19 mouse cellular contexts compared by ENCODE assay signal in genomic region chr8:119386988-119387387, GRCm38 (mm10). TPM values are rescaled to one million over a fixed set of nuclear protein-coding genes. Genes with fewer than 3 reads are reported as not detected.
DNase-seq lines count a peak whose midpoint lies in the region; TF ChIP-seq lines count a peak whose summit lies in the region.
"Had no signal": no experiment of that assay in that cellular context is flagged by ENCODE, and none has a peak within 500 bp of the region (broad histone marks: within the 10 kb centered on the region; RNA-seq: fewer than 3 reads in every experiment).

No protein-coding gene starts in this region.

- TF ChIP-seq CTCF in MEL (IDR thresholded peaks at IDR 0.05 in 2 of 3, conservative IDR thresholded peaks at IDR 0.05 in 1 of 3; ENCODE audit: control insufficient read depth in 1 of 3, insufficient read depth in 1 of 3, low read depth in 2 of 3, low read length in 3 of 3, poor library complexity in 1 of 3, severe bottlenecking in 1 of 3) = no peak

- TF ChIP-seq RAD21 in MEL (IDR thresholded peaks at IDR 0.05; ENCODE audit: low read depth, low read length) = no peak

- peak; percentile 56 for DNase-seq in MEL (ENCODE audit: low read depth, low spot score)
- no peak for DNase-seq in lung, postnatal 14 days
- DNase-seq: adrenal gland, adult 2 months; adrenal gland, adult 8-10 months; adrenal gland, postnatal 10 days; adrenal gland, postnatal 14 days; adrenal gland, postnatal 25 days; adrenal gland, postnatal 36 days; B cell, adult 2 months; cerebellum, adult 11 months; cerebellum, adult 11-12 months; cerebellum, adult 18-20 months; cerebellum, adult 2 months; cerebellum, adult 8-10 months had no signal

- H3K9me3 ChIP-seq in MEL (replicated peaks; ENCODE audit: insufficient read depth, low read length) = no peaks in the 10 kb centered on the region
- H3K9me3 ChIP-seq: G1E had no signal

- no peaks in the 10 kb centered on the region for H3K79me2 ChIP-seq in MEL (ENCODE audit: control insufficient read depth, insufficient read depth, low read length, poor library complexity)

- H3K4me3 ChIP-seq in MEL (ENCODE audit: control insufficient read depth in 1 of 2, insufficient read depth in 1 of 2, low read depth in 2 of 2, low read length in 2 of 2) = no peak overlapping the region

- no peaks in the 10 kb centered on the region; a peak in 2 of 4 replicates for H3K36me3 ChIP-seq in MEL (ENCODE audit: control insufficient read depth in 1 of 2, insufficient read depth in 2 of 2, low read length in 2 of 2)
- H3K36me3 ChIP-seq: G1E had no signal

- no peak for TF ChIP-seq POLR2A in MEL (IDR thresholded peaks at IDR 0.05; ENCODE audit: control insufficient read depth in 1 of 2, insufficient read depth in 1 of 2, low read depth in 1 of 2, low read length in 2 of 2, poor library complexity in 1 of 2)

- H3K9ac ChIP-seq in MEL (ENCODE audit: control insufficient read depth, low read depth, low read length, poor library complexity, severe bottlenecking) = no peak overlapping the region

- TF ChIP-seq EP300 in MEL (IDR thresholded peaks at IDR 0.05; ENCODE audit: low read depth in 1 of 2, low read length in 2 of 2) = 0 out of 4 replicates have a peak, but pooled peaks of 1 of the 2 experiments have one; percentile 27

- no peaks in the 10 kb centered on the region for H3K4me1 ChIP-seq in MEL (ENCODE audit: control insufficient read depth in 1 of 2, insufficient read depth in 2 of 2, low read length in 2 of 2)

- H3K27ac ChIP-seq in MEL (ENCODE audit: control insufficient read depth, low read depth, low read length) = no peak overlapping the region

- H3K27me3 ChIP-seq in MEL (ENCODE audit: control insufficient read depth in 1 of 2, insufficient read depth in 2 of 2, low read length in 2 of 2) = peaks cover 1 to 2% of the 10 kb centered on the region in 2 experiments; a peak in 1 of 4 replicates

TF ChIP-seq in MEL, 35 proteins besides CTCF, POLR2A, EP300 and RAD21:
- TF ChIP-seq ELF1 (IDR thresholded peaks at IDR 0.05; ENCODE audit: low read depth, low read length) (0 out of 2 replicates have a peak, but pooled peaks have one; percentile 9), MYB (IDR thresholded peaks at IDR 0.05; ENCODE audit: low read depth, low read length) (0 out of 2 replicates have a peak, but pooled peaks have one; percentile 29), GATA1 (IDR thresholded peaks at IDR 0.05; ENCODE audit: low read depth, low read length) (0 out of 2 replicates have a peak, but pooled peaks have one; percentile 9), TBP (IDR thresholded peaks at IDR 0.05; ENCODE audit: low read depth, low read length) (peak; percentile 96), NELFE (IDR thresholded peaks at IDR 0.05; ENCODE audit: low read depth, low read length) (no peak)
TF ChIP-seq in MEL: peak in this region for 4.

RNA-seq across cellular contexts. Expression of gene Mlycd, which starts 7.7 kb away (rescaled TPM):
- total RNA-seq in MEL (2012; rRNA removed) = 5.8 and 7.2 TPM in 2 replicates
- 10 to 100 TPM in 1 of 2 experiments, not detected in 1; 13.2 TPM for polyA plus RNA-seq in MEL (2012; ENCODE audit: insufficient read depth in 1 of 2, insufficient read length in 2 of 2, low read depth in 1 of 2, low replicate concordance in 2 of 2, missing spikeins in 1 of 2)

RNA-seq across cellular contexts. Expression of gene Hsbp1, which starts 42.7 kb away (rescaled TPM):
- total RNA-seq in MEL (2012; rRNA removed) = 91.8 and 109 TPM in 2 replicates
- polyA plus RNA-seq in MEL (2012; ENCODE audit: insufficient read depth in 1 of 2, insufficient read length in 2 of 2, low read depth in 1 of 2, low replicate concordance in 2 of 2, missing spikeins in 1 of 2) = 100 to 1,000 TPM in 1 of 2 experiments, not detected in 1; 128 TPM

RNA-seq across cellular contexts. Expression of gene Osgin1, which starts 46.9 kb away (rescaled TPM):
- 0.08 TPM in 1 of 2 replicates, not detected in the other for total RNA-seq in MEL (2012; rRNA removed)
- under 1 TPM in 1 of 2 experiments, not detected in 1; 0.84 TPM for polyA plus RNA-seq in MEL (2012; ENCODE audit: insufficient read depth in 1 of 2, insufficient read length in 2 of 2, low read depth in 1 of 2, low replicate concordance in 2 of 2, missing spikeins in 1 of 2)

RNA-seq across cellular contexts. Expression of gene Necab2, which starts 59.5 kb away (rescaled TPM):
- total RNA-seq in MEL (2012; rRNA removed) = not detected in 2 replicates
- under 1 TPM in 1 of 2 experiments, not detected in 1; 0.06 TPM for polyA plus RNA-seq in MEL (2012; ENCODE audit: insufficient read depth in 1 of 2, insufficient read length in 2 of 2, low read depth in 1 of 2, low replicate concordance in 2 of 2, missing spikeins in 1 of 2)
- total RNA-seq: CH12.LX, G1E had no signal
- polyA plus RNA-seq: activated CD4-positive, CD25-positive, alpha-beta regulatory T cell, adult 4 months; C2C12; CD4-positive, CD25-positive, alpha-beta regulatory T cell, adult 4 months; G1E had no signal
